Mouse (Mus musculus) left cerebral cortex, postnatal 25 days (tissue): ENCODE results near the gene Cetn4. TPM values are rescaled to one million over a fixed set of nuclear protein-coding genes. Genes with fewer than 3 reads are reported as not detected.
A peak's percentile ranks its signal among the peaks of the same experiment; 100 is the strongest.

ENCODE experiments used
- DNase-seq, 2 experiments: peaks; one replicate each; pipeline ENCODE4 v3.0.0; 2022; ENCODE audit warnings: low spot score in 2 of 2, mixed read lengths in 1 of 2
- intact Hi-C: fragments of 180-260 bp; cut with DNase I; formaldehyde crosslinking; loops from one replicate; pipeline ENCODE4 v1.15.1; 2025
- total RNA-seq, 2 experiments: library from RNA; stranded (reverse); gene quantifications; 2 replicates each; pipeline ENCODE4 v1.2.3; 2021

The Cetn4 gene
- total RNA-seq, 2 experiments from 2014 or later, result 6.7 to 7.9 TPM

- DNase-seq, result peak in 1 of 2 experiments; percentile 4
- intact Hi-C loops, result loop anchor here (2.0 kb wide), 2 partner anchors 53 to 107 kb away; partner anchors contain the start of gene Spata5
Measured at GRCm38 (mm10) chr3:37311897-37312369, 575 bp downstream of the Cetn4 start.

DNA sequence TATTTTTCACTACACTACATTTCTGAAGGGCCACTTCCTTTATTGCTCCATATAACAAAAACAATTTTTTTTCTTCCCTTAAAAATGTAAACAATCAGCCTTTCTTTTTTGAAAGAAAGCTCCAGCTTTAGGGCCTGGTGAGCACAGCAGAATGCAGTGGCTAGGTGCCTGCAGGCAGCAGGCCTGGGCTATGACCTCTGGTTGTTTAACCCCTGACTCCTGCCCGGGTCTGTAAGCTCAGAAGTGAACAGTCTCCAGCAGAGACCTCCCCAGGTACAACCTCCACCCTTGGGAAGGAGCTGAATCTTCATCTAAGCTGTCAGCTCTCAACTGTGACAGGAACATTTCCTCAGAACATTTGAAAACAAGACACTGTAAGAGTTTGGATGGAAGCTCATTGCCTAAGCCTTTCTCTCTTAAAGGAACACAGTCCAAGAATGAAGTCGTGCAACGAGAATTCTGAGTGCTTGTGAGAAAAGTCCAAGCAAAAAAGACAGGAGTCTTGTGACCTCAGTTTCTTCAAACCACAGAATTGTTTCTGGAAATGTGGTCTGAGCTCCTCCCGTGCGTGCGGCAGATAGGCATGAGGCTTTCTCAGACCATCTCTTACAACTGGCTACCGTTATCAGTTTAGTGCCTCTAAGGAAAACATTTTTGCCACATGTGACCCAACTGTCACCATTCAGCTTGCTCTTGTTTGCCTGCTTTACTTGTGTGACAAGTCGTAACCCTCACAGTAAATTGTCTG, 8.9 kb downstream of the Cetn4 start:
- no peak for DNase-seq
- intact Hi-C loops, result no loop called here

- peak in 1 of 2 experiments; percentile 29 for DNase-seq
- intact Hi-C loops, result no loop called here
Measured at GRCm38 (mm10) chr3:37302685-37303084, 9.8 kb downstream of the Cetn4 start.

GRCm38 (mm10) chr3:37299470-37299869, 13.0 kb downstream of the Cetn4 start:
- intact Hi-C loops, result no loop called here

GRCm38 (mm10) chr3:37292654-37293053, 19.9 kb downstream of the Cetn4 start:
- intact Hi-C loops, result no loop called here
- DNase-seq, result no peak

More at GRCm38 (mm10) chr3:37299470-37299869, 13.0 kb downstream of the Cetn4 start:
- DNase-seq, result no peak

- intact Hi-C loops, result no loop called here
- DNase-seq, result no peak
Measured at GRCm38 (mm10) chr3:37291929-37292328, 20.6 kb downstream of the Cetn4 start.

- intact Hi-C loops, result no loop called here
- DNase-seq, result no peak
Measured at GRCm38 (mm10) chr3:37290881-37291541, 21.5 kb downstream of the Cetn4 start.

- DNase-seq, result no peak
- intact Hi-C loops, result no loop called here
Measured at GRCm38 (mm10) chr3:37289237-37289636, 23.3 kb downstream of the Cetn4 start.

DNA sequence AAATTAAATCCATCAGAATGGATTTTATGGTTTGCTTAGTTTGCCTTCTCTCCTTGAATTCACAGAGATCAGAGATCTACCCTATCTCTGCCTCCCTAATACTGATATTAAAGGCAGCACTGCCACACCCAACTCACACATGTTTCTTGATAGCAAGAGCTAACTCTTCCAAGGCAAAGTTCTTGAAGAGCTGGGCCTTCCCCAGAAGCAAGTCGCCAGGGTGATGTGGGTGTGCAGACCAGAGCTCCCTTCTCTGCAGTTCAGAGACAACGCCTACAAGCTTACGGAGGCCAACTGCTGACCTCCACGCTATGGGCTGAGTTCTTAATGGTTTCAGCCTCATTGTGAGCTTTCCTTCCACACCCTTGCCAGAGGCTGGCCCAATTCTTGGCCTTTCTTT, 29.3 kb downstream of the Cetn4 start:
- intact Hi-C loops, result no loop called here
- no peak for DNase-seq

GRCm38 (mm10) chr3:37282299-37282922, 30.1 kb downstream of the Cetn4 start:
- intact Hi-C loops, result no loop called here
- no peak for DNase-seq

GRCm38 (mm10) chr3:37280871-37281270, 31.6 kb downstream of the Cetn4 start:
- DNase-seq, result no peak
- intact Hi-C loops, result no loop called here

GRCm38 (mm10) chr3:37280221-37280620, 32.3 kb downstream of the Cetn4 start:
- intact Hi-C loops, result no loop called here
- DNase-seq, result no peak

GRCm38 (mm10) chr3:37274661-37275060, 37.8 kb downstream of the Cetn4 start:
- no peak for DNase-seq
- intact Hi-C loops, result no loop called here

- no peak for DNase-seq
- intact Hi-C loops, result no loop called here
Measured at GRCm38 (mm10) chr3:37273092-37273491, 39.4 kb downstream of the Cetn4 start.

GRCm38 (mm10) chr3:37271209-37271608, 41.3 kb downstream of the Cetn4 start:
- intact Hi-C loops, result loop anchor here (1.0 kb wide), 1 partner anchor 52 kb away; no protein-coding TSS in a partner anchor

GRCm38 (mm10) chr3:37269926-37270325, 42.6 kb downstream of the Cetn4 start:
- no peak for DNase-seq
- intact Hi-C loops, result loop anchor here (10.0 kb wide), 1 partner anchor 195 kb away; no protein-coding TSS in a partner anchor

More at GRCm38 (mm10) chr3:37271209-37271608, 41.3 kb downstream of the Cetn4 start:
- peak; percentile 60 to 84 for DNase-seq

DNA sequence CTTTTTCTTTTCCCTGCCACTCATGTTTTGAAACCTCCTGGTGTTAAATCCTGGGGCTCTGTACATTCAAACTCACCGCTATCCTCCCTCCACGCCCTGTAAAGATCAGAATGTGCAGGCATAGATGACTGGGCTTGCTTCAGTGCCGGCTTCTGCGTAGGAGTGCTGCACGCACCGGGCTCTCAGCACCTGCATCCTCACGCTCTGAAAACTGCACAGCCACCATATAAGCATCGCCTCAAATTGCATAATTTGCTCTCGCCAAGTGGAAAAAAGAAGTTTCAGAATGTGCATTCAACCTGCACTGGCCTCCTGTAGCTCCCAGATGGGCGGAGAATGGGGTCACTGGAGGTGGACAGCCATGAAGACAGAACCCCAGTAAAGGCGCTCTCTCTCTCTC, 44.2 kb downstream of the Cetn4 start:
- intact Hi-C loops, result loop anchor here (10.0 kb wide), 1 partner anchor 194 kb away; no protein-coding TSS in a partner anchor
- DNase-seq, result peak; percentile 8 to 48

- intact Hi-C loops, result loop anchor here (2.0 kb wide), 1 partner anchor 53 kb away; the partner anchor contains the start of genes Bbs12 and Cetn4
- DNase-seq, result peak; percentile 61 to 93
Measured at GRCm38 (mm10) chr3:37259331-37259999, 53.0 kb downstream of the Cetn4 start.

GRCm38 (mm10) chr3:37257776-37258175, 54.7 kb downstream of the Cetn4 start:
- intact Hi-C loops, result loop anchor here (2.0 kb wide), 1 partner anchor 55 kb away; the partner anchor contains the start of genes Bbs12 and Cetn4
- no peak for DNase-seq
